Mouse (Mus musculus) liver, embryonic 11.5 days (tissue): ENCODE measurements around the gene Btnl1. TPM values are rescaled to one million over a fixed set of nuclear protein-coding genes. Genes with fewer than 3 reads are reported as not detected.
A peak's percentile ranks its signal among the peaks of the same experiment; 100 is the strongest.

Experiments
- ATAC-seq: fragments of 200-750 bp; cut with Nextera tagmentation; replicated peaks from 2 replicates; pipeline ENCODE4 v1.8.0; 2017; ENCODE audit warnings: moderate number of reproducible peaks, mild to moderate bottlenecking, moderate TSS enrichment, moderate library complexity; ENCODE audit not compliant: low FRiP score
- DNase-seq: peaks from one replicate; pipeline ENCODE4 v3.0.0-alpha.2; 2017; ENCODE audit warnings: low spot score
- H3K27ac ChIP-seq: fragments of 300-500 bp; sonication (generic); 2 replicates; pipeline ENCODE4 v1.5.1; 2014; ENCODE audit warnings: mild to moderate bottlenecking, low read depth, low read length, control low read depth
- H3K27me3 ChIP-seq: fragments of 300-500 bp; sonication (generic); replicated peaks from 2 replicates; pipeline ENCODE4 v1.6.1; 2014; ENCODE audit warnings: low read length, mixed read lengths; ENCODE audit not compliant: control insufficient read depth, insufficient read depth
- H3K36me3 ChIP-seq: fragments of 300-500 bp; sonication (generic); 2 replicates; pipeline ENCODE4 v1.6.1; 2014; ENCODE audit warnings: mild to moderate bottlenecking, low read length, moderate library complexity, mixed read lengths; ENCODE audit not compliant: control insufficient read depth, insufficient read depth
- H3K4me1 ChIP-seq: fragments of 300-500 bp; sonication (generic); replicated peaks from 2 replicates; pipeline ENCODE4 v1.6.1; 2014; ENCODE audit warnings: low read length, mixed read lengths; ENCODE audit not compliant: control insufficient read depth, insufficient read depth
- H3K4me2 ChIP-seq: fragments of 300-500 bp; sonication (generic); 2 replicates; pipeline ENCODE4 v1.6.1; 2014; ENCODE audit warnings: mild to moderate bottlenecking, control low read depth, moderate library complexity
- H3K4me3 ChIP-seq: fragments of 300-500 bp; sonication (generic); 2 replicates; pipeline ENCODE4 v1.5.1; 2014; ENCODE audit warnings: low read depth, low read length, control low read depth
- H3K9ac ChIP-seq: fragments of 300-500 bp; sonication (generic); 2 replicates; pipeline ENCODE4 v1.6.1; 2014; ENCODE audit warnings: low read depth, low read length, control low read depth
- H3K9me3 ChIP-seq: fragments of 300-500 bp; sonication (generic); 2 replicates; pipeline ENCODE4 v1.6.1; 2016; ENCODE audit warnings: low read length, inconsistent platforms, mixed read lengths; ENCODE audit not compliant: control insufficient read depth
- WGBS: fragments of 180-500 bp; shearing (Covaris S2); extraction: QIAGEN DNeasy Blood & Tissue Kit; methylation state at CpG from one replicate; pipeline ENCODE4 v1.1.7; 2014; 5-methylcytosine and 5-hydroxymethylcytosine counted together
- polyA plus RNA-seq: library from polyadenylated mRNA; unstranded; fragments of >200 nt; fragmentation: Nextera tagmentation; extraction: Ambion mirVana; gene quantifications from 2 replicates; pipeline ENCODE4 v1.2.1, GENCODE M21; 2014

The Btnl1 gene
- polyA plus RNA-seq, 1 experiment from 2014 or later: not detected

GRCm38 (mm10) chr17:34349429-34349828 is 27.5 kb upstream of the Btnl1 start:
- no peaks in the 10 kb centered on the region for H3K36me3 ChIP-seq
- H3K4me2 ChIP-seq: no peak overlapping the region
- H3K9me3 ChIP-seq: no peaks in the 10 kb centered on the region
- 6% methylated on average over 4 of the region's 4 CpGs for WGBS
- no peaks in the 10 kb centered on the region for H3K27me3 ChIP-seq
- H3K27ac ChIP-seq: no peak overlapping the region
- H3K4me1 ChIP-seq: no peaks in the 10 kb centered on the region
- H3K9ac ChIP-seq: no peak overlapping the region
- ATAC-seq: no peak
- DNase-seq: peak; percentile 60
- H3K4me3 ChIP-seq: no peak overlapping the region

GRCm38 (mm10) chr17:34354539-34354938 is 22.4 kb upstream of the Btnl1 start, which contains the start of gene Btnl2:
Btnl2 (plus strand) TSS chr17:34354822.
- H3K27me3 ChIP-seq: peaks cover 4% of the 10 kb centered on the region; the same call in 1 of the 2 replicates
- no peaks in the 10 kb centered on the region for H3K36me3 ChIP-seq
- no peaks in the 10 kb centered on the region for H3K4me1 ChIP-seq
- WGBS: 78% methylated on average over 5 of the region's 5 CpGs
- no peak within 1 kb of the TSS for H3K9ac ChIP-seq
- H3K4me3 ChIP-seq: no peak within 1 kb of the TSS
- no peaks in the 10 kb centered on the region for H3K9me3 ChIP-seq
- no peak for DNase-seq
- no peak within 1 kb of the TSS for H3K4me2 ChIP-seq
- H3K27ac ChIP-seq: no peak within 1 kb of the TSS
- no peak for ATAC-seq

GRCm38 (mm10) chr17:34354940-34355339 is 22.0 kb upstream of the Btnl1 start:
- Histone ChIP-seq H3K4me3 (no peak overlapping the region), H3K27ac (no peak overlapping the region), H3K9ac (no peak overlapping the region), H3K9me3 (no peaks in the 10 kb centered on the region), H3K27me3 (peaks cover 4% of the 10 kb centered on the region; the same call in 1 of the 2 replicates), H3K4me1 (no peaks in the 10 kb centered on the region), H3K4me2 (no peak overlapping the region), H3K36me3 (no peaks in the 10 kb centered on the region)
- 65% methylated on average over 1 of the region's 1 CpGs for WGBS
- DNase-seq (no peak), ATAC-seq (no peak)

GRCm38 (mm10) chr17:34362954-34363546 is 13.9 kb upstream of the Btnl1 start:
- H3K4me1 ChIP-seq: no peaks in the 10 kb centered on the region
- no peak overlapping the region for H3K9ac ChIP-seq
- 80% methylated on average over 15 of the region's 15 CpGs for WGBS
- H3K27ac ChIP-seq: no peak overlapping the region
- no peak overlapping the region for H3K4me2 ChIP-seq
- no peak for ATAC-seq
- H3K9me3 ChIP-seq: no peaks in the 10 kb centered on the region
- no peaks in the 10 kb centered on the region for H3K36me3 ChIP-seq
- no peak for DNase-seq
- peaks cover 1% of the 10 kb centered on the region; the same call in 1 of the 2 replicates for H3K27me3 ChIP-seq
- H3K4me3 ChIP-seq: no peak overlapping the region

- no peak overlapping the region for H3K27ac ChIP-seq
- DNase-seq (no peak), ATAC-seq (no peak)
- WGBS: 66% methylated on average over 3 of the region's 3 CpGs
- H3K27me3 ChIP-seq: no peaks in the 10 kb centered on the region
- H3K9ac ChIP-seq: no peak overlapping the region
- no peak overlapping the region for H3K4me2 ChIP-seq
- H3K4me1 ChIP-seq: no peaks in the 10 kb centered on the region
- H3K9me3 ChIP-seq: no peaks in the 10 kb centered on the region
- no peaks in the 10 kb centered on the region for H3K36me3 ChIP-seq
- no peak overlapping the region for H3K4me3 ChIP-seq
These were observed 13.1 kb upstream of the Btnl1 start for GRCm38 (mm10) chr17:34363676-34364310.

- Histone ChIP-seq H3K9ac (no peak overlapping the region), H3K36me3 (no peaks in the 10 kb centered on the region), H3K4me1 (no peaks in the 10 kb centered on the region), H3K4me3 (no peak overlapping the region), H3K4me2 (no peak overlapping the region), H3K27me3 (no peaks in the 10 kb centered on the region), H3K27ac (no peak overlapping the region), H3K9me3 (no peaks in the 10 kb centered on the region)
- WGBS: 74% methylated on average over 10 of the region's 10 CpGs
- DNase-seq (no peak), ATAC-seq (no peak)
These were observed 11.9 kb upstream of the Btnl1 start for GRCm38 (mm10) chr17:34365031-34365430.

- 49% methylated on average over 4 of the region's 4 CpGs for WGBS
- no peak overlapping the region for H3K27ac ChIP-seq
- DNase-seq (no peak), ATAC-seq (no peak)
- H3K9me3 ChIP-seq: no peaks in the 10 kb centered on the region
- H3K4me3 ChIP-seq: no peak overlapping the region
- H3K9ac ChIP-seq: no peak overlapping the region
- H3K4me1 ChIP-seq: no peaks in the 10 kb centered on the region
- no peaks in the 10 kb centered on the region for H3K36me3 ChIP-seq
- peaks cover 2% of the 10 kb centered on the region; the same call in 1 of the 2 replicates for H3K27me3 ChIP-seq
- H3K4me2 ChIP-seq: no peak overlapping the region
These were observed 6.4 kb upstream of the Btnl1 start for GRCm38 (mm10) chr17:34370563-34370962.

GRCm38 (mm10) chr17:34373055-34373709 is 3.8 kb upstream of the Btnl1 start:
- Histone ChIP-seq H3K36me3 (no peaks in the 10 kb centered on the region), H3K27me3 (peaks cover 2% of the 10 kb centered on the region; the same call in 1 of the 2 replicates), H3K4me3 (no peak overlapping the region), H3K4me1 (no peaks in the 10 kb centered on the region), H3K9ac (no peak overlapping the region), H3K27ac (no peak overlapping the region), H3K9me3 (no peaks in the 10 kb centered on the region), H3K4me2 (no peak overlapping the region)
- ATAC-seq (no peak), DNase-seq (no peak)
- 78% methylated on average over 6 of the region's 6 CpGs for WGBS
